Mouse (Mus musculus): ENCODE measurements around the gene Gm136. TPM values are rescaled to one million over a fixed set of nuclear protein-coding genes. Genes with fewer than 3 reads are reported as not detected.

The Gm136 gene
- total RNA-seq (2023): not detected

GRCm38 (mm10) chr4:34756163-34756562 is at the start of gene Gm136:
Gene Gm136 (minus strand): TSS chr4:34756263.

GRCm38 (mm10) chr4:34777677-34778527 is 21.8 kb upstream of the Gm136 start, which contains the start of gene Smim8:
Gene Smim8 (minus strand): TSS chr4:34778423.

GRCm38 (mm10) chr4:34729851-34730341 is 26.2 kb downstream of the Gm136 start, which contains the start of gene Cfap206:
Gene Cfap206 (minus strand): TSS chr4:34730206.

Other genes starting within 250 kb of the Gm136 start
- 10 to 100 TPM; 43.5 to 44.6 TPM for gene Akirin2, start 205.3 kb downstream of the Gm136 start, total RNA-seq (2023)
- 10 to 100 TPM; 39.8 to 47.0 TPM for gene Orc3, start 141.3 kb downstream of the Gm136 start, total RNA-seq (2023)
- 10 to 100 TPM in 1 of 2 experiments, 1 to 10 TPM in 1; 9.8 to 10.3 TPM for gene Rars2, start 141.3 kb downstream of the Gm136 start, total RNA-seq (2023)
- 1 to 10 TPM; 8.1 to 8.2 TPM for gene Slc35a1, start 68.8 kb downstream of the Gm136 start, total RNA-seq (2023)
- gene Cfap206, start 26.1 kb downstream of the Gm136 start, total RNA-seq (2023): not detected
- gene Smim8, start 22.2 kb upstream of the Gm136 start, total RNA-seq (2023): 1 to 10 TPM; 7.9 to 9.0 TPM
- 10 to 100 TPM; 20.4 to 23.2 TPM for gene Zfp292, start 126.7 kb upstream of the Gm136 start, total RNA-seq (2023)
- gene Cga, start 137.5 kb upstream of the Gm136 start, total RNA-seq (2023): not detected

Data from neutrophil, adult 59 days (primary cell).